Mouse (Mus musculus) G1E (cell line): ENCODE data around the gene Olfr630.

Experiments
- CTCF ChIP-seq: IDR thresholded peaks from 2 replicates; pipeline ENCODE4 v1.5.1; 2012; ENCODE audit warnings: low read depth, low read length, inconsistent platforms, mixed read lengths
- GATA1 ChIP-seq: IDR thresholded peaks from 2 replicates; pipeline ENCODE4 v1.6.1; 2012; ENCODE audit warnings: borderline replicate concordance, low read length, inconsistent platforms, mixed read lengths

- no peak for TF ChIP-seq GATA1
- TF ChIP-seq CTCF = no peak
These were observed 34.6 kb upstream of the Olfr630 start, which contains the start of gene Olfr67 for GRCm38 (mm10) chr7:103791721-103792120.
